Comparison of ENCODE assay signal across 18 mouse cellular contexts in the genomic region with DNA sequence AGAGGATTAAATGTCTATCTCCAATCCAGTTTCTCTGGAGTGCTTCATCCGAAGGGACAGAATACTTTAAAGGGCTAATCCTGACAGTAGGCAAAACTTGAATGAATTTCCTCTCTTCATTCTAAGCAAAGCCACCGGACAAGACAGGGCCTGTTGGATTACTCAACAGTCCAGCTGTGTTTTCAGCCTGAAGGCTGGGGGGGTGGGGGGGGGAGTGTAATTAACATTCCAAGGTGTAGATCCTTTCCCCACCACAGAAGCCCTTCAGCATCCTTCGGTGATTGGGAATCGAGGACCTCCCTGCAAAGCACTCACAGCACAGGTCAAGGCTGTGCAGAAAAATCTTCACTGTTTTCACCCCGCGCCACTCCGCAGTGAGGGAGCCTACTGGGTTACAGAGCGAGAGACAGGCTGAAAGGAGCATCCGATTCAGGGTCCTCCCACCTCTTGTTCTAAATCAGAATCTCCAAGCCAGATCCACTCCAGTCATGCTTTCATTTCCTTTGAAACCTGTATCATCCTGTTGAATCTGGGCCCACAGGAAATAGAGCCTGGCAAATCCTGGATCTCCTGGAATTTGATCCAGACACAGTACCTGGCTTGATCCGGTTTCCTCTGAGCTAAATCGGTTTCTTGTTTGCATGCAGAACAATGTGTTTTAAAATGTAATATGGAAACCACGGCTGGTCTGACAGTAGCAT. TPM values are rescaled to one million over a fixed set of nuclear protein-coding genes. Genes with fewer than 3 reads are reported as not detected.
A peak's percentile ranks its signal among the peaks of the same experiment; 100 is the strongest.
DNase-seq lines count a peak whose midpoint lies in the region; ATAC-seq and TF ChIP-seq lines count a peak whose summit lies in the region.
"Had no signal": no experiment of that assay in that cellular context is flagged by ENCODE, and none has a peak within 500 bp of the region (broad histone marks: within the 10 kb centered on the region; RNA-seq: fewer than 3 reads in every experiment).

No protein-coding gene starts in this region.

- no peaks in the 10 kb centered on the region for H3K36me3 ChIP-seq in heart, postnatal 0 days (replicated peaks; ENCODE audit: control insufficient read depth, insufficient read depth, low read length)
- H3K36me3 ChIP-seq in limb, embryonic 10.5 days: no peaks in the 10 kb centered on the region
- H3K36me3 ChIP-seq: forebrain, embryonic 15.5 days; midbrain, embryonic 13.5 days had no signal

- no peak for TF ChIP-seq EP300 in heart, postnatal 0 days (IDR thresholded peaks at IDR 0.05; ENCODE audit: low read depth)

- H3K27ac ChIP-seq in heart, postnatal 0 days (ENCODE audit: low read depth): peak overlapping the region; percentile 36
- 0 out of 2 replicates have a peak overlapping the region, but pooled peaks have one; percentile 9 for H3K27ac ChIP-seq in limb, embryonic 10.5 days
- H3K27ac ChIP-seq: forebrain, embryonic 15.5 days; midbrain, embryonic 13.5 days had no signal

- no peaks in the 10 kb centered on the region for H3K9me3 ChIP-seq in heart, postnatal 0 days (replicated peaks; ENCODE audit: control insufficient read depth, low read length)
- no peaks in the 10 kb centered on the region for H3K9me3 ChIP-seq in limb, embryonic 10.5 days (replicated peaks)
- H3K9me3 ChIP-seq: forebrain, embryonic 15.5 days; midbrain, embryonic 13.5 days had no signal

- WGBS in heart, postnatal 0 days: 57% methylated on average over 12 of the region's 12 CpGs
- 68% methylated on average over 12 of the region's 12 CpGs for WGBS in limb, embryonic 10.5 days

- ATAC-seq in heart, postnatal 0 days (ENCODE audit: insufficient read depth, low read depth): peak; percentile 49
- ATAC-seq: CD4-positive, CD25-positive, alpha-beta regulatory T cell, adult 4 months; forebrain, embryonic 15.5 days; intestine, embryonic 16.5 days; midbrain, embryonic 13.5 days had no signal

- TF ChIP-seq CTCF in heart, postnatal 0 days (IDR thresholded peaks at IDR 0.05; ENCODE audit: low read depth): no peak

- no peaks in the 10 kb centered on the region for H3K27me3 ChIP-seq in heart, postnatal 0 days (ENCODE audit: control insufficient read depth, insufficient read depth, low read length)
- no peaks in the 10 kb centered on the region for H3K27me3 ChIP-seq in limb, embryonic 10.5 days (ENCODE audit: low read depth, poor library complexity, severe bottlenecking)
- H3K27me3 ChIP-seq: forebrain, embryonic 15.5 days; midbrain, embryonic 13.5 days had no signal

- no peaks in the 10 kb centered on the region for H3K4me1 ChIP-seq in heart, postnatal 0 days (ENCODE audit: control insufficient read depth, insufficient read depth)
- H3K4me1 ChIP-seq in limb, embryonic 10.5 days: no peaks in the 10 kb centered on the region
- H3K4me1 ChIP-seq: forebrain, embryonic 15.5 days; midbrain, embryonic 13.5 days had no signal

- H3K4me3 ChIP-seq in heart, postnatal 0 days (ENCODE audit: low read depth, low read length): no peak overlapping the region
- no peak overlapping the region for H3K4me3 ChIP-seq in limb, embryonic 10.5 days
- H3K4me3 ChIP-seq: forebrain, embryonic 15.5 days; midbrain, embryonic 13.5 days had no signal

- H3K4me2 ChIP-seq in heart, postnatal 0 days (ENCODE audit: low read depth, low read length): no peak overlapping the region
- H3K4me2 ChIP-seq: forebrain, embryonic 15.5 days; midbrain, embryonic 13.5 days had no signal

- intact Hi-C loops in heart, postnatal 36 days (cut with DNase I): loop anchor here (1.0 kb wide), 1 partner anchor 17 kb away; no protein-coding TSS in a partner anchor

- H3K9ac ChIP-seq in heart, postnatal 0 days (replicated peaks; ENCODE audit: low read depth, low read length): no peak overlapping the region
- H3K9ac ChIP-seq: forebrain, embryonic 15.5 days; midbrain, embryonic 13.5 days had no signal

- no peak for DNase-seq in heart, postnatal 0 days (ENCODE audit: low spot score)
- no peak for DNase-seq in heart, postnatal 36 days
- peak; percentile 91 for DNase-seq in ZHBTc4 (ENCODE audit: low read depth, low spot score)
- DNase-seq in kidney, adult 11 months: peak; percentile 23
- DNase-seq in limb, embryonic 10.5 days (ENCODE audit: low spot score): no peak
- no peak for DNase-seq in spleen, postnatal 10 days (ENCODE audit: low spot score in 2 of 2)
- no peak for DNase-seq in frontal cortex, postnatal 14 days (ENCODE audit: low spot score in 2 of 2)
- no peak for DNase-seq in cerebellum, postnatal 10 days
- DNase-seq: adrenal gland, postnatal 25 days; cerebellum, adult 2 months; gastrocnemius, postnatal 14 days; left cerebral cortex, postnatal 4 days had no signal

RNA-seq across cellular contexts. Expression of a gene that starts 15.4 kb away (rescaled TPM):
- 19.2 and 20.1 TPM in 2 replicates for total RNA-seq in heart, postnatal 0 days (2014; rRNA removed; ENCODE audit: low replicate concordance)
- polyA plus RNA-seq in heart, postnatal 0 days (2015; fragmentation: Nextera tagmentation; extraction: Ambion mirVana): 2.6 and 3.5 TPM in 2 replicates
- total RNA-seq in heart, postnatal 36 days (2021): 10 to 100 TPM; 28.4 to 33.8 TPM
- 6.5 and 7.6 TPM in 2 replicates for polyA plus RNA-seq in limb, embryonic 10.5 days (2016; fragmentation: Nextera tagmentation; extraction: Ambion mirVana)

RNA-seq across cellular contexts. Expression of a gene that starts 27.4 kb away (rescaled TPM):
- not detected in 2 replicates for total RNA-seq in heart, postnatal 0 days (2014; rRNA removed; ENCODE audit: low replicate concordance)
- polyA plus RNA-seq in heart, postnatal 0 days (2015; fragmentation: Nextera tagmentation; extraction: Ambion mirVana): not detected in 2 replicates
- not detected for total RNA-seq in heart, postnatal 36 days (2021)
- polyA plus RNA-seq in limb, embryonic 10.5 days (2016; fragmentation: Nextera tagmentation; extraction: Ambion mirVana): not detected in 2 replicates
- total RNA-seq: adrenal gland, postnatal 25 days; gastrocnemius, postnatal 14 days had no signal
- polyA plus RNA-seq: CD4-positive, CD25-positive, alpha-beta regulatory T cell, adult 4 months; cerebellum, adult 2 months; forebrain, embryonic 15.5 days; hindbrain, embryonic 11.5 days; intestine, embryonic 16.5 days; midbrain, embryonic 13.5 days; neural tube, embryonic 11.5 days had no signal

Comparison
In these comparisons a context has a peak if more than half of its experiments do, and no peak if none do; other contexts are left out.
1. DNase-seq: peak in ZHBTc4 (single experiment) and kidney, adult 11 months (single experiment); none in heart, postnatal 0 days (single experiment), heart, postnatal 36 days (0 of 2), limb, embryonic 10.5 days (single experiment), spleen, postnatal 10 days (0 of 2), frontal cortex, postnatal 14 days (0 of 2) and cerebellum, postnatal 10 days (0 of 2).